ENCODE assay signal across 8 mouse cellular contexts in the genomic region with DNA sequence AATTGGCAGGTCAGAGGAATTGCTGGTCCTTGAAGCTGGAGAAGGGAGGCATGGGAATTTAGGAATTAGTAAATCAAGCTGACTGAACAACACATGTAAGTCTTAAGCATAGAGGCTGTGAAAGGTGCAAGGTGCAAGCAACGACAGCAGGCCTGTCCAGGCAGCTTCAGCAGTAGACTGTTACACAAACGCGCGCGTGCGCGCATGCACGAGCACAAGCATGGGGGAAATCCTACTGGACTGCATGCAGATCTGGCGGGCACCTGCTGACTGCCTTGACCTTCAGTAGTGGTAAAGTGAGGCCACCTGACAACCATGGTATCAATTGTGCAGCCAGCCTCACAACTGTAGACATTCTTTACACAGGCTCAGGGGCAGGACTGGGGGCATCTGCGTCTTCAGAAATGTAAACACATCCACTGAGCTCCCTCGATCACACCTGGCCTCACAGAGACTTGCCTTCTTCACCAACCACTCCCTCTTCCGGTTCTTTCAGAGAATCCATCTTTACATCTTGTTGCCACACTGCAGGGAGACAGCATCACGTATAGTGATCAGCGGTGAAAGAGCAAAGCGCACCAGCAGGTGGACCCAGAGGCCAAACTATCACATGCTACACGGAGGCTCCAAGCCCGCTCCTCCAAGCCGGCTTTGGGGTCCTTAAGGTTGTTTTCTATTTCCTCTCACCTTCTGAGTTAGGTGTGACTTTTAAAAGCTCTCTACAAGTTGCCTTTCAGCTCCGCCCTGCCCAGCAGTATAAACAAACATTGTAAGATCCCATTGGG. TPM values are rescaled to one million over a fixed set of nuclear protein-coding genes. Genes with fewer than 3 reads are reported as not detected.
DNase-seq lines count a peak whose midpoint lies in the region; ATAC-seq and TF ChIP-seq lines count a peak whose summit lies in the region.

No protein-coding gene starts in this region.

- peak; percentile 43; the same call in 1 of the 2 replicates for TF ChIP-seq EP300 in ES-Bruce4 (IDR thresholded peaks at IDR 0.05; ENCODE audit: insufficient read depth, low read depth, low read length)
- TF ChIP-seq EP300 in lung, postnatal 0 days (IDR thresholded peaks at IDR 0.05) = no peak

- H3K4me1 ChIP-seq in ES-Bruce4 (ENCODE audit: control insufficient read depth, insufficient read depth, low read length) = no peaks in the 10 kb centered on the region
- no peaks in the 10 kb centered on the region for H3K4me1 ChIP-seq in embryonic facial prominence, embryonic 11.5 days (ENCODE audit: control insufficient read depth, insufficient read depth, low read length)
- no peaks in the 10 kb centered on the region for H3K4me1 ChIP-seq in lung, postnatal 0 days (ENCODE audit: insufficient read depth, low read depth, low read length)
- no peaks in the 10 kb centered on the region for H3K4me1 ChIP-seq in midbrain, embryonic 16.5 days (ENCODE audit: control insufficient read depth, insufficient read depth, low read length)

- H3K27me3 ChIP-seq in ES-Bruce4 (ENCODE audit: control insufficient read depth, insufficient read depth, low read length, poor library complexity, severe bottlenecking) = no peaks in the 10 kb centered on the region
- no peaks in the 10 kb centered on the region for H3K27me3 ChIP-seq in embryonic facial prominence, embryonic 11.5 days (ENCODE audit: control insufficient read depth, insufficient read depth, low read length)
- H3K27me3 ChIP-seq in lung, postnatal 0 days (replicated peaks; ENCODE audit: insufficient read depth, low read length) = no peaks in the 10 kb centered on the region
- H3K27me3 ChIP-seq in midbrain, embryonic 16.5 days (ENCODE audit: control insufficient read depth, insufficient read depth, low read depth, low read length) = no peaks in the 10 kb centered on the region; the same call in 1 of the 2 replicates

- peak; percentile 5 for DNase-seq in kidney, adult 18-20 months
- no peak for DNase-seq in kidney, adult 8-10 months
- DNase-seq in embryonic facial prominence, embryonic 11.5 days (ENCODE audit: low spot score) = peak; percentile 52
- peak; percentile 9 for DNase-seq in lung, postnatal 0 days (ENCODE audit: low spot score)
- no peak for DNase-seq in gastrocnemius, postnatal 4 days (ENCODE audit: low spot score in 2 of 2)
- no peak for DNase-seq in cerebellum, adult 9-10 months

- H3K36me3 ChIP-seq in ES-Bruce4 (ENCODE audit: control insufficient read depth, insufficient read depth, low read length, poor library complexity, severe bottlenecking) = no peaks in the 10 kb centered on the region
- H3K36me3 ChIP-seq in embryonic facial prominence, embryonic 11.5 days (replicated peaks; ENCODE audit: control insufficient read depth, insufficient read depth, low read depth, low read length) = no peaks in the 10 kb centered on the region
- H3K36me3 ChIP-seq in lung, postnatal 0 days (ENCODE audit: insufficient read depth, low read length) = no peaks in the 10 kb centered on the region
- H3K36me3 ChIP-seq in midbrain, embryonic 16.5 days (ENCODE audit: control insufficient read depth, insufficient read depth, low read length) = no peaks in the 10 kb centered on the region

- no peaks in the 10 kb centered on the region for H3K9me3 ChIP-seq in ES-Bruce4 (replicated peaks; ENCODE audit: control insufficient read depth, insufficient read depth, low read length, poor library complexity, severe bottlenecking)
- no peaks in the 10 kb centered on the region for H3K9me3 ChIP-seq in embryonic facial prominence, embryonic 11.5 days (replicated peaks; ENCODE audit: control insufficient read depth, low read length)
- no peaks in the 10 kb centered on the region for H3K9me3 ChIP-seq in lung, postnatal 0 days (ENCODE audit: low read length)
- H3K9me3 ChIP-seq in midbrain, embryonic 16.5 days (replicated peaks; ENCODE audit: control insufficient read depth, low read length, poor library complexity, severe bottlenecking) = no peaks in the 10 kb centered on the region

- no peak overlapping the region for H3K4me3 ChIP-seq in ES-Bruce4 (ENCODE audit: low read depth, low read length)
- no peak overlapping the region for H3K4me3 ChIP-seq in embryonic facial prominence, embryonic 11.5 days (ENCODE audit: low read depth, low read length)
- H3K4me3 ChIP-seq in lung, postnatal 0 days (ENCODE audit: low read depth, low read length) = no peak overlapping the region
- H3K4me3 ChIP-seq in midbrain, embryonic 16.5 days (ENCODE audit: low read depth, low read length) = no peak overlapping the region

- no peak overlapping the region for H3K4me2 ChIP-seq in embryonic facial prominence, embryonic 11.5 days (ENCODE audit: low read depth, low read length)
- no peak overlapping the region for H3K4me2 ChIP-seq in lung, postnatal 0 days (replicated peaks; ENCODE audit: low read depth, low read length)
- no peak overlapping the region for H3K4me2 ChIP-seq in midbrain, embryonic 16.5 days (ENCODE audit: low read length)

- no peak for TF ChIP-seq POLR2A in ES-Bruce4 (IDR thresholded peaks at IDR 0.05; ENCODE audit: insufficient read depth, low read length)

- ATAC-seq in embryonic facial prominence, embryonic 11.5 days (replicated peaks; ENCODE audit: insufficient number of reproducible peaks, low FRiP score, low TSS enrichment, low read depth) = no peak
- no peak for ATAC-seq in lung, postnatal 0 days
- ATAC-seq in midbrain, embryonic 16.5 days = no peak

- no peak overlapping the region for H3K9ac ChIP-seq in ES-Bruce4 (ENCODE audit: low read depth, poor library complexity, severe bottlenecking)
- H3K9ac ChIP-seq in embryonic facial prominence, embryonic 11.5 days (replicated peaks; ENCODE audit: low read length) = no peak overlapping the region; the same call in 1 of the 2 replicates
- no peak overlapping the region for H3K9ac ChIP-seq in lung, postnatal 0 days (replicated peaks; ENCODE audit: low read depth)
- no peak overlapping the region for H3K9ac ChIP-seq in midbrain, embryonic 16.5 days (ENCODE audit: low read depth, low read length)

- 58% methylated on average over 19 of the region's 19 CpGs for WGBS in embryonic facial prominence, embryonic 11.5 days
- WGBS in lung, postnatal 0 days = 48% methylated on average over 19 of the region's 19 CpGs
- 57% methylated on average over 19 of the region's 19 CpGs for WGBS in midbrain, embryonic 16.5 days

- no peak overlapping the region for H3K27ac ChIP-seq in ES-Bruce4 (ENCODE audit: insufficient read depth, low read length)
- H3K27ac ChIP-seq in embryonic facial prominence, embryonic 11.5 days (replicated peaks; ENCODE audit: low read depth, low read length) = no peak overlapping the region
- no peak overlapping the region for H3K27ac ChIP-seq in lung, postnatal 0 days (ENCODE audit: low read length)
- no peak overlapping the region for H3K27ac ChIP-seq in midbrain, embryonic 16.5 days (ENCODE audit: low read length)

- peak; percentile 72 for TF ChIP-seq CTCF in ES-Bruce4 (IDR thresholded peaks at IDR 0.05; ENCODE audit: low read depth, low read length)
- TF ChIP-seq CTCF in lung, postnatal 0 days (IDR thresholded peaks at IDR 0.05) = peak; percentile 62

RNA-seq across cellular contexts. Expression of a gene that starts 16.9 kb away (rescaled TPM):
- polyA plus RNA-seq in ES-Bruce4 (2011; ENCODE audit: insufficient read depth, insufficient read length, low read depth, missing spikeins) = 20.2 and 25.8 TPM in 2 replicates
- 50.4 and 61.1 TPM in 2 replicates for polyA plus RNA-seq in embryonic facial prominence, embryonic 11.5 days (2014; fragmentation: Nextera tagmentation; extraction: Ambion mirVana)
- 26.9 and 27.6 TPM in 2 replicates for polyA plus RNA-seq in lung, postnatal 0 days (2015; fragmentation: Nextera tagmentation; extraction: Ambion mirVana)
- total RNA-seq in gastrocnemius, postnatal 4 days (2021) = 10 to 100 TPM; 23.3 to 25.6 TPM
- polyA plus RNA-seq in midbrain, embryonic 16.5 days (2015; fragmentation: Nextera tagmentation; extraction: Ambion mirVana) = 84.1 and 87.2 TPM in 2 replicates

Comparison
In these comparisons a context has a peak if more than half of its experiments do, and no peak if none do; other contexts are left out.
1. DNase-seq: peak in kidney, adult 18-20 months (single experiment), embryonic facial prominence, embryonic 11.5 days (single experiment) and lung, postnatal 0 days (single experiment); none in kidney, adult 8-10 months (0 of 2), gastrocnemius, postnatal 4 days (0 of 2) and cerebellum, adult 9-10 months (single experiment).